Comparison of ENCODE assay signal across 8 mouse cellular contexts in genomic region chr7:67549073-67549561, GRCm38 (mm10).
A peak's percentile ranks its signal among the peaks of the same experiment; 100 is the strongest.
DNase-seq lines count a peak whose midpoint lies in the region; ATAC-seq and TF ChIP-seq lines count a peak whose summit lies in the region.

No protein-coding gene starts in this region.

- no peak overlapping the region for H3K4me3 ChIP-seq in forebrain, postnatal 0 days (ENCODE audit: low read depth, low read length)
- H3K4me3 ChIP-seq in lung, embryonic 16.5 days (ENCODE audit: low read length): no peak overlapping the region

- peak; percentile 96 for ATAC-seq in forebrain, postnatal 0 days
- peak; percentile 85 for ATAC-seq in lung, embryonic 16.5 days (ENCODE audit: low read depth)

- no peaks in the 10 kb centered on the region for H3K9me3 ChIP-seq in forebrain, postnatal 0 days (ENCODE audit: low read length)
- H3K9me3 ChIP-seq in lung, embryonic 16.5 days (ENCODE audit: control insufficient read depth, low read length): no peaks in the 10 kb centered on the region

- peak; percentile 74 for TF ChIP-seq CTCF in forebrain, postnatal 0 days (IDR thresholded peaks at IDR 0.05; ENCODE audit: low read depth)

- H3K27ac ChIP-seq in forebrain, postnatal 0 days (ENCODE audit: low read depth, low read length): no peak overlapping the region
- no peak overlapping the region for H3K27ac ChIP-seq in lung, embryonic 16.5 days (ENCODE audit: low read length)

- H3K4me2 ChIP-seq in forebrain, postnatal 0 days (ENCODE audit: low read depth): no peak overlapping the region
- no peak overlapping the region for H3K4me2 ChIP-seq in lung, embryonic 16.5 days (ENCODE audit: low read depth, low read length)

- WGBS in forebrain, postnatal 0 days: 15% methylated on average over 6 of the region's 6 CpGs
- WGBS in lung, embryonic 16.5 days: 27% methylated on average over 6 of the region's 6 CpGs

- H3K27me3 ChIP-seq in forebrain, postnatal 0 days (ENCODE audit: insufficient read depth, low read length): no peaks in the 10 kb centered on the region
- H3K27me3 ChIP-seq in lung, embryonic 16.5 days (ENCODE audit: control insufficient read depth, insufficient read depth, low read depth, low read length): no peaks in the 10 kb centered on the region

- H3K4me1 ChIP-seq in forebrain, postnatal 0 days (ENCODE audit: insufficient read depth): no peaks in the 10 kb centered on the region
- no peaks in the 10 kb centered on the region for H3K4me1 ChIP-seq in lung, embryonic 16.5 days (replicated peaks; ENCODE audit: control insufficient read depth, insufficient read depth, low read length)

- intact Hi-C loops in heart, postnatal 25 days (cut with DNase I): loop anchor here (2.0 to 5.0 kb wide), 2 partner anchors 177 to 304 kb away; partner anchors contain the start of gene Mef2a

- H3K36me3 ChIP-seq in forebrain, postnatal 0 days (ENCODE audit: insufficient read depth): no peaks in the 10 kb centered on the region
- no peaks in the 10 kb centered on the region for H3K36me3 ChIP-seq in lung, embryonic 16.5 days (ENCODE audit: control insufficient read depth, insufficient read depth, low read length)

- DNase-seq in ES-CJ7 (ENCODE audit: low read depth, low spot score): peak; percentile 26
- peak; percentile 89 to 94 for DNase-seq in cerebellum, adult 18-20 months
- DNase-seq in forebrain, postnatal 0 days: peak; percentile 90
- peak; percentile 75 for DNase-seq in heart, postnatal 25 days (ENCODE audit: low spot score)
- DNase-seq in layer of hippocampus, adult 11-12 months (ENCODE audit: low spot score): peak; percentile 90
- DNase-seq in ovary, postnatal 10 days (ENCODE audit: low spot score): peak; percentile 42
- peak; percentile 75 for DNase-seq in thymus, postnatal 14 days

- no peak overlapping the region for H3K9ac ChIP-seq in forebrain, postnatal 0 days
- no peak overlapping the region for H3K9ac ChIP-seq in lung, embryonic 16.5 days (ENCODE audit: low read length)

Comparison
In these comparisons a context has a peak if more than half of its experiments do, and no peak if none do; other contexts are left out.
1. DNase-seq: peak in every context shown above with its lines; median percentile 92 in cerebellum, adult 18-20 months; 90 in forebrain, postnatal 0 days; 90 in layer of hippocampus, adult 11-12 months; 75 in heart, postnatal 25 days; 75 in thymus, postnatal 14 days; 42 in ovary, postnatal 10 days; 26 in ES-CJ7.